Mouse (Mus musculus) telencephalon, adult 2 months (tissue): ENCODE results near the gene Izumo4.

Experiments
- DNase-seq: peaks from one replicate; pipeline ENCODE4 v3.0.0-alpha.2; 2011; ENCODE audit warnings: low read depth, low spot score

Izumo4 gene

DNA sequence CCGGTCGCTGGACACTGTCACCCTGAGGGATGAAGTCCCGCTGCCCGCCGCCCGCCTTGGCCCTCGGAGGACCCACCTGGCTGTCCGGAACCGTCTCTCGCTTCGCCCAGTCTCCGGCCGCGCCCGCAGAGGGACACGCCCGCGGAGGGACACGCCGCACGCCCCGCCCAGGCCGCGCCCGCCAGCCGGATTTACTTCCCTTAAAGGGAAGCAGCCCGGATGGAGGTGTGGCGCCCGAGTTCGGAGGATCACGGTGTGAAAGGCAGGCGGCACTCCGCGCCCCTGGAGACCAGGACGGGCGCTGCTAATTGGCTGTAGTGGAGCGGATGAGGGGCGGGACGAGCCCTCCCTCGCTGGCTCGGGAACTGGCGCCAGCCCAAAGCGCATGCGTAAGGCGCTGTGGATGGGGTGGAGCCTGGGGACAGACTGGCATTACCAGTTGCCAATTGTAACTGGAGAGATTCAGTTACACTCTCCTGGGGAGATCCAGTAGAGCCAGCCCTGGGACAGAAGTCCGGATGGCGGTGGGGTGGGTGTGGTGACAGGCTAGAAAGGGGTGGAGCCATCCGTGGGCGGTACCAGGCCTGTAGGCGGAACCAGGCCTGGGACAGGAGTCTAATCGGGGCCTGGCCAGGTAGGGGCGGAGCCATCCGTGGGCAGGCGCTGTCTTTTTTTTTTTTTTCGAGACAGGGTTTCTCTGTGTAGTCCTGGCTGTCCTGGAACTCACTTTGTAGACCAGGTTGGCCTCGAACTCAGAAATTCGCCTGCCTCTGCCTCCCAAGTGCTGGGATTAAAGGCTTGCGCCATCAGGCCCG is at the start of gene Izumo4, which contains the start of gene Mob3a:
Gene Izumo4 (plus strand): TSS at position 464 of the 815 bp plus-strand sequence.
Gene Mob3a (minus strand): TSS at position 257 of the 815 bp plus-strand sequence.
- DNase-seq, result peak; percentile 99

DNA sequence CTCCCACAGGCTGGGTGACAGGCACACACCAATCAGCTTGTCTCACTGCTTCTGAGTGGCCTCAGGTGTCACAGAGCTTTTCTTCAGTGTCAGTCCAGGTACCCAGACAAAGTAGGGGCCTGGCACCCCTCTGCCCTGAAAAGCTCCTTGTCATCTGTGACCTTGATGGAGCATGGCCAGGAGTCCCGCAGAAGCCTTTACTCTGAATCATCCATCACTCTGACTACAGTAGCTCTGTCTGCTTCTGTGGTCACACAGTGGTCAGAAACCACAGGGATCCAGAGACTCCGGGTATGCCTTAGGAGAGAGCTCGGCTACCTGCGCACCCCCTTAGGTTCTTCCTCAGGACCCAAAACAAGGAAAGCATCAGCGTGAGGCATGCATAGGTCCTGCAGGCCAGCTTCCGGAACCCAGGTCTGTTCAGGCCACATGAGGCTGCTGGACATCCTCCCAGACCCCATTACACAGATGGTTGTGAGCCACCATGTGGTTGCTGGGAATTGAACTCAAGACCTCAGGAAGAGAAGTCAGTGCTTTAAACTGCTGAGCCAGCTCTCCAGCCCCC is 48.7 kb upstream of the Izumo4 start:
- no peak for DNase-seq

DNA sequence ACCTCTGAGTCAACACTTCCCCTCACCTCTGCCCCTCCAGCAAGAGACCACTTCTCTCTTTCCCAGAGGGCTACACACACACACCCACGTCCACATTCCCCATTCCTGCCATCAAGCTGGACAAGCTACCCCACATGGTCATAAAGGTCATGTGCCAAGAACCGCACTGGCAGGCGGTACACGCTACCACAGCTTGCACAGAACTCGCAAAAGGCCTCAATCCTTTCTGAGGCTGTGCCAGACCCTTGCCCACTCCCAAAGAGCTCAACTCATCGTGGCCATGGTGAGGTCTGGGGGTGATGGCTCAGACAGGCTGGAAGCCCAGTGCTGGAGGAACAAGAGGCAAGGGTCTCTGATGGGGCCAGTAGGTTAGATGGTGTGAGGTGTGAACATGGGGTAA is 47.1 kb upstream of the Izumo4 start:
- DNase-seq, result no peak

DNA sequence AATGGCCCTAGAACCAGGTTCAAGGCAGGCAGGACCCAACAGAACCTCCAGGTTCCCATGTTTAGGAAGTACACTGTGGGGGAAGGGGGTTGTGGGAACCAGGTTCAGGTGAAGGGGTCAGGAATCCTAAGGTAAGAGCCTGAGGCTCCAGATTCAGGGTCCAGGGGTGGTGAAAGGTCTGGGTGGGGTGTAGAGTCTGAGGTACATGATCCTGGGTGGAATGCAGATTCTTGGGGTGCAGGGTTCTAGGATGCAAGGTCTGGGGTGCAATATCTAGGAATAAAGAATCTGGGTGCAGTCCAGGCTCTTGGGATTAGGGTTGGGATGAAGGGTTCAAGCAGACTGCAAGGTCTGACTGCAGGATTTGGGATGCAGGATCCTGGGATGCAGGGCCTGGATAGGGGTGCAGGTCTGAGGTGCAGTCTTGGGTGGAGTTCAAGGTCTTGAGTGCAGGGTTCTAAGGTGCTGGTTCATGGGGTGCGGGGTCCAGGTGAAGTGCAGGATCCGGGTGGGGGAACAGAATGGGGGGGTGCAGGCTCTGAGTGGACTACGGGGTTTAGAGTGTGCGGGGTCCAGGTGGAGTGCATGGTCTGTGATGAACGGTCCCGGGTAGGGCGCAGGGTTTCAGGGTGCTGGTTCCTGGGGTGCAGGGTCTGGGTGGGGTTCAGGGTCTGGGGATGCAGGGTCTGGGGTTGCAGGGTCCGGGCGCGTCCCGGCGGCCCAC is 46.4 kb upstream of the Izumo4 start:
- no peak for DNase-seq

DNA sequence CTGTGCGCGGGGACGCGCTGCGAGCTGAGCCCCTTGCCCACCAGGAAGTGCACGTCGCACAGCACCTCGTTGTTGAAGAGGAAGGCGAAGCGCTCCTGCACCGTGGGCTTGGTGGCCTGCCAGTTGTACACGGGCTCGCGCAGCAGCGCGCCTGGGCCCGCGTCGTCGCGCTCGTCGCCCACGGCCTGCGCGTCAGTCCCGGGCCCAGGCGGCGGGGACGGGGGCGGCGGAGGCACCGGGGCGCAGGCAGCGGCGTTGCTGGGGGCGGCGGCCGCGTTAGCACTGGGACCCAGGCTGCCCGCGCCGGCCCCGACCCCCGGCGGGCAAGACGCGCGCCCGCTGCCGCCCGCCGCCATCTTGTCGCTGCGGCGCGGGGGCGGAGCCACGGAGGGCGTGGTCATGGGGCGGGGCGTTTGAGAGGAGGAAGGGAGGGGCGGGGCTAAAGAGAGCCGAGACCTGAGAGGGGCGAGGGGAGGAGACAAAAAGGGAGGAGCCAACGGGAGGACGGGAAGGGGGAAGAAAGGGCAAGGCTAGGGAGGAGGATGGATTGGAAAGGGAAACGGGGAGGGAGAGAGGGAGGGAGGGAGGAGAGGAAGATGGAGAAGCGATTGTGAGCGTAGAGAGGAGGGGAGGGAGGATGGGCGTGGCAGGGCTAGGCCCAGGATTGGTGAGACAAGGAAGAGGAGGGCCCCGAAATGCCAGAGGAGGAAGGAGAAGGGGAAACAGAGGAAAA is 45.7 kb upstream of the Izumo4 start:
- peak; percentile 99 for DNase-seq

DNA sequence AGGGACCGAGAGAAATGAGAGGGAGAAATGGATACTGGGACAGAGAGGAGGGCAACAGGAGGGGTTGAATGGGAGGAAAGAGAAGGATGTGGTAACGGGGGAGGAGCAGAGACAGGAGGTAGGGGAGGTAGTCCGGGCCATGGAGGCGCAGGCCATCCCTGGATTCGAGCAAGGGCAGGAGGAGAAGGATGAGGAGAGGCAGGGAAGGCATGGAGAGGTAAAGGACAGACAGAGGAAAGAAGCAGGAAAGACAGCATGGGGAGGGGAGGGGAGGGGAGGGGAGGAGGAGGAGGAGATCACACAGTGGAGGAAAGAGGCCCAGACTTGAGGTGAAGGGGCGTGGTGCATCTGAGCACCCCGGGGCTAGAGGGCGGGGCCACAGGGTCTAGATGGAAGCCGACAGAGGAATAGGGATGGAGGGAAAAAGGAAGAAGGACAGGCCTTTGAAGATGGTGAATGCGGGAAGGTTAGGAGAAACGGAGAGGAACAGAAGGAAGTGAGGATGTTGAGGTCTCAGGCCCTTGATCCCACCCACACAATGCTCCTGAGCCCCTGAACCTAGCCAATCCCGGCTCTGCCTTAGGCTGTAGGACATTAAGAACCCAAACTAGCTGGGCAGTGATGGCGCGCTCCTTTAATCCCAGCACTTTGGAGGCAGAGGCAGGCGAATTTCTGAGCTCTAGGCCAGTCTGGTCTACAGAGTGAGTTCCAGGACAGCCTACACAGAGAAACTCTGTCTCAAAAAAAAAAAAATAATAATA is 44.9 kb upstream of the Izumo4 start, which contains the start of gene Btbd2:
Gene Btbd2 (minus strand): TSS at position 209 of the 761 bp plus-strand sequence.
- DNase-seq, result no peak

DNA sequence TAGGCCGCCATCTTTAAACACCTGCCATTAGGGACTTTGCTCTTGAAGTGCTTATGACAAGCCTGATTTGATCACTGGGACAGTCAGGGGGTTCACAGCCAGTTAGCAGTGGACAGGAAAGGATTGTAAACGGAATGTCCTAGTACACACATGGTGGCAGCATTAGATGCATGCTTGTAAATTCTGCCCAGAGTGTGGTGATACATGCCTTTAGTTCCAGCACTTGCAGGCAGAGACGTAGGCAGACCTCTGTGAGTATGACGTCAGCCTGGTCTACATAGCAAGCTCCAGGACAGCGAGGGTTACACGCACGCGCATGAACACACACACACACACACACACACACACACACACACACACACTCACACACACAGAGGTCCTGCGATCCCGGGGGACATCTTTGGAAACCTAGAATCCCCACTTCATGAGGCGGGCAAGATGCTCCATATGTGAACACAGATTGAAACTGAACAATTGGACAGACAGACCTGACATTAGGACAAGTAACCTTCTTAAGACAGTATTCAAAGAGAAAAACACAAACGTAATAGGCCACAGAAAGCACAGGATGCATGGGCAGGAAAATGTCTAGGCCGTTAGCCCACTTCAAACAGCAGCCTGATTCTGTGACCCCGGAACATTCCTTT is 43.7 kb upstream of the Izumo4 start:
- no peak for DNase-seq

DNA sequence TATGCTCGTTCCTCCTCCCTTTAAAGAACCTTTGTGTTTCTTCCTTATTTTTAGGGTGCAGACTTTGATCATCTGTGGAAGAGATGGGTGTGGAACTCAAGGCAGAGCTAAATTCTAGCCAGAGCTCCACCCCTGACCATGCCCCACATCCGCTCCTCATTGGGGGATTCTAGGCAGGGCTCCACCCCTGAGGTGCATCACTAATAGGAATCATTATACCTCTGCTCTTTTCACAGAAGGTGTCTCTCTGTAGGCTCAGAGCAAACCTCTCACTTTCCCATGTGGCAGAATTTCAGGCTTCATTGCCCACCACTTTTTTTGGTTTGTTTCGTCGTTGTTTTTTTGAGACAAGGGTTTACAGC is 43.2 kb upstream of the Izumo4 start:
- no peak for DNase-seq

DNA sequence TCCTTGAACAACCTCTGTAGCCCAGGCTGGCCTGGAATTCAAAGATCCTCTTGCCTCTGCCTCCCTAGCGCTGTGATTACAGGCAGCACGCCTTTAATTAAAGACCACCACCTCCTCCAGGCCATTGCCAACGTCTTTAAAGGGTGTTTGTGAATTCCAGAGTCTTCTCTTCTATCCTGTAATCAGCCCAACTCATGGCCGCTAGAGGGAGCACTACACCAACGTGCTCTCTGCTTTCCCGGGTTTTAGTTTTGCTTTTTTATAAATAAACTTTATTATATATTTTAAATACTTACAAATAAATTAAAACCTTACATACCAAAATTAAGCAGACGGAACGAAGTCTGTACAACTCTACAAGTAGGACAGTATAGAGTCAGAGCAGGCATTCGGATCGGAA is 42.8 kb upstream of the Izumo4 start:
- DNase-seq, result no peak

DNA sequence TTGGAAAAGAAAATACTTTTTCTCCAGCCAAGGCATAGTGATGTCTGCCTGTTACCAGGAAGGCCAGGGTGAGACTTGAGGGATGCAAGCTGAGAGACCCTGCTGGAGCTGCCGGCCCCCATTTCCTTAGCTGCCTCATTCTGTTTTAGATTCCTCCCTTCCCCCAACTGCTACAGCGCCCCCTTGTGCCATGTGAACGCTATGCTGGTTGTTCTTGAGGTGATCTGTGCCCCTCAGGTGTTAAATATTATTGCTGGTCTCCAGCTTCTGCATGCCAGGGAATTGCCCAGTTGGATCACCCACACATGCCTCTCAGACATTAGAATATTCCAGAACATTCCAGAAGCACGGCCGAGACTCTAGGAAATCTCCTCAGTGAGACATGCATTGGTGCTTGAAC is 40.8 kb upstream of the Izumo4 start:
- no peak for DNase-seq

DNA sequence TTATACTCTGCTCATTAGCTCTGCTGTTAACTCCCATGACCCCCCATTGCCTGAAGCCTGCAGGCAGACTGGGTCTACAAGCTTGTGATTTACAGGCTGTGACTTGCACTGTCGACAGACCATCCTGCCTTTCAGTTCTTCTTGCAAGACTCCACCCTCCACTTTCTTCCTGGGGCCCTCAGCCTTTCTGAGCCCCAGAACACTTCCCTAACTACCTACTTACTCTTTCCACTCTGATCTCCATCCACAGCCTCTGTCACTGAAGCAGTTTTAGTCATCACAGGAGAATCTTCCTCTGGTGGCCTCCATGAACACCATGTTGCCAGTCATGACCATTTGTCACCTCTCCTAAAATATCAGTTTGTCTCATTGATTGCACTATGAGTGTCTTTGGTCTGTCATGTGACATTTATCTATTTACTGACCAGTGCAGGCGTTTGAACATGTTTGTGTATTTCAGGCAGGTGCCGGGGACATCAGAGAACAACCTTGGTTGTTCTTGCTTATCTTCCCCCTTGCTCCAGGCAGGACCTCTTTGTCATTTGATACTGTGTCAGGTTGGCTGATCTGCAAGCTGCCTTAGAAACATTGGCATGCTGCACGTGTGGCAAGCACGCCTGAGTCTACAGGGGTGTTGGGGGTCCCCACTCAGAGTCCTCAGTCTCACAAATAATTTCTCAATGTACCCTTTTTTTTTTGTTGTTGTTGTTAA is 38.3 kb upstream of the Izumo4 start:
- DNase-seq, result no peak

DNA sequence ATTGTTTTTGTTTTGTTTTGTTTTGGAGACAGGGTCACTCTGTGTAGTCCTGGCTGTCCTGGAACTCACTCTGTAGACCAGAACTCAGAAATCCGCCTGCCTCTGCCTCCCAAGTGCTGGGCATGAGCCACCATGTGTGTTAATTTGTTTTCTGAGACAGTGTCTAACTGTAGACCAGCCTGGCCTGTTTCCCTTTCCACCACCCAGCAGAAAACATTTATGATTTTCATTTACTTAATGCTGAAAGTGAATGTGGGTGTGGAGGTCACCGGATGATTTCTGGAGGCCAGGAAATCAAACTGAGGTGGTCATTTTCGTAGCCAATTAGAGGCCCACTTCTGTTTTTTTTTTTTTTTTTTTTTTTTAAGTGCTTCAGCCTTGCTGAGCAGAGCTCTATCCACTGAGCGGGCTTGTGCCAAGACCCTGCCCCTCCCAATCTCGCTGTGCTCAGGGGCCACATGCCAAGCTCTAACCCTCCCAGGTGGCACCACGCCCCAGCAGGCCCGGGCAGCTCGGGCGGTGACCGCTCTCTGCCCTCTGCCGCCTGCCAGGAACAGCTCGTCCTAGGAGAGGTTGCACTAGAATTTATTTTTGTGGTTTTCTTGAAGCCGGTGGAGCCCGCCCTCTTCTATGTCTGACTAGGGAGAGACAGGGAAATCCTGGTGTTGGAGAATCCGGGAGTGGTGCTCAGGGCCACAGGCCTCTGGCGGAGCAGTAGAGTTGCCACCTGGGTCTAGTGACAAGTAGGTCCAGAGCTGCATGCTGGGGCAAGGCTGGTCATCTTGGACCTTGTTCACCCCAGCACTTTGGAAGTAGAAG is 37.6 kb upstream of the Izumo4 start:
- no peak for DNase-seq

DNA sequence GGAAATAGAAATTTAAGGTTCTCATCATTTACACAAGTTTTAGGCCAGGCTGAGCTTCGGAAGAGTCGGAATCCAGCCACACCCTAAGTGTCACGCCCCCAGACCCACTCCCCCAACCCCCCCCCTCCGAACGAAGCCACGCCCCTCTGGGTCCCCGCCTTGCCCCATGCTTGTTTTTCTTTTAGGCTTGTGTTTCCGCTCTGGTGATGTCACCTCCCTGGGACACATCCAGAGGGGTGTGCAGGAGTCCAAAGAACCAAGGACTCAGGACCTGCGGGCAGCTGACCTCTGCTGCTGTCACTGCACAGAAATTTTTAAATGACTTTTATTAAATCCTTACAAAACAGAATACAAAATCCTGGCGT is 37.0 kb upstream of the Izumo4 start:
- DNase-seq, result no peak

DNA sequence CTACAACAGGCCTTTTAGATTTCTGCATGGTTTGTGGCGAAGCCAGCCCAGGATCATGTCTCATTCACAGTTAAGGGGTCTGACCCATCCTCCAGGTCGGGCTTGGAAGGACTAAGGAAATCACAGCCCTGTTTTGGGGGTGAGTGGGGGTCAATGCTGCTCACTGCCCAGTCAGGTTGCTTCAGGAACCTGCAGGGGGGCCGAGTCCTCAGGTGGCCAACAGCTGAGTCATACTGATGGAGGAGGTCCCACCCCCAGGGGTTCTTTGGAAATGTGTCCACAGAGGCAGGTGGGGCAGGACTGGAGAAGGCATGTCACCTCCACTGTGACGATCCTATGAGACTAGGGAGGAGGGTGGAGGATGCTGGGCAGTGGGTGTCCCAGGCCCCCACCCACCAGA is 36.5 kb upstream of the Izumo4 start:
- DNase-seq, result no peak

DNA sequence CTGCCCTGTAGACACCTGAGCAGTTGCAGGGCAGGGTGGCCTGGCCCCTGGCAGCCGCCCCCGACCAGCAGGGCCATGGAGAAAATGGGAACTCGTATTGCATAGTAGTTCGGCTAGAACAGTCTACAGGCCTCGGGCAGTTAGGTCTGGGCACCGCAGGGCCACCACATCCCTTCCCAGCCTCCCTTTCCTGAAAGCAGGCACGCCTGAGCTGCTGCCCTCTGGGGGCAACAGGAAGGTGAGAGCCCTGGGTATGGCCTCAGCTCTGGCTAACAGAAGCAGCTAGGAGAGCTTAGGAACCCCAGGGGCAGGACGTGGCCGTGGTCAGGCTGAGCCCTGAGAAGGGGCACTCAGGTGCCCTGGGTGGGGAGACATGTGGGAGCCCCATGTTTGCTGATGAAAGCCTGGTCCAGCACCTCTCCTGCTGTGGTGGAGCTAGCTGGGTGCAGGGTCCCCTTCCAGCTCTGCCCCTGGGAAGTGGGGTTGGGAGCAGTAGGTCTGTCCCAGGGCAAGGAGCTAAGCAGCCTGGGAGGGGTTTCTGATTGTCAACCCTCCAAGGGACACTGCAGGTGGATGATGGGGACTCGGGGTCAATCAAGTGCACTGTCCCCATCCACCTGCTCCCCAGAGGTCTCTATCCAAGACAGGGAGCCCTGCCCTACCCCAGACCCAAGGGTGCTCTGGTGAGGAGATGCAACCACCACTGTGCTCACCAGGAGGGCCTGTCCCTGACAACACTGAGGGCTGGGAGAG is 35.8 kb upstream of the Izumo4 start:
- no peak for DNase-seq

DNA sequence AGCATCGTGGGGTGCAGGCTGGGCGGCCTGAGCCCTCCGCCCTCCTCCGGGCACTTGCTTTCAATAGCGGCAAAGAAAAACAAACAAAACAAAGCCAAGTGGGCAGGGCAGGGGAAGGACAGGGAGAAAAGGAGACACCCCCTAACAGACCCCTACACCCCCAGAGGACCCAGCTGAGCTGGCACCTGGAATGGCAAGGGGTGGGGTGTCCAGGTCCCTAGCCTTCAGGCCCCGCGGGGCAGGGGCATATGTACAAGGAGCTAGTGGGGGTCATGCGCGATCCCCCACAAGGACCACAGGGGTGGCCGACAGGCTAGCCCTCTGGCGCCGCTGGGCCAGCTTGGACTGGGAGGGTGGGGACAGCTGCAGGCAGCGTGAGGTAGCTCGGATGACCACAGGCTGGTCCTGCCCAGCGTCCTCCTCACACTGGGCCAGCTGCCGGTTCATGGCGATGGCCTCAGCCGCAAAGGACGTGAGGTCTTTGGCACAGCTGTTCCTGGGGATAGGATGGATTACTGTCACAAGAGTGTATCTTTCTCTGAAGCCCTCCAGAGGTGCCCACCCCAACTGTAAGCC is 35.1 kb upstream of the Izumo4 start:
- no peak for DNase-seq

DNA sequence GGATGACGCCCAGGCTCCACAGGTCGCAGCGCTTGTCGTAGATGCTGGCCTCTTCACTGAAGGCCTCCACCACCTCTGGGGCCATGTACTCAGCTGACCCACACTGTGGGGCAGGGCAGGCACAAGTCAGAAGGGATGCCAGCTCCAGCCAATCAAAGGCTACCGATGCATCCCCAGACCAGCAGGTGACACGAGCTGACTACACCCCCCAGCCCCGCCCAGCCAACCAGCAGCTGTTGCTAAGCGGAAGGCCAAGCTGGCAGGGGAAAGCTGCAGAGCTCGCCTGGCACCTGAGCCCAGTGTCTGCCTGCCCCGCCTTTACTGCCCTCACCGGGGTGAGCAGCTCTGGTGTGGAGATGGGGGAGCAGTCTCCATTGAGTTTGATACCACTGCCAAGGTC is 33.4 kb upstream of the Izumo4 start:
- no peak for DNase-seq

DNA sequence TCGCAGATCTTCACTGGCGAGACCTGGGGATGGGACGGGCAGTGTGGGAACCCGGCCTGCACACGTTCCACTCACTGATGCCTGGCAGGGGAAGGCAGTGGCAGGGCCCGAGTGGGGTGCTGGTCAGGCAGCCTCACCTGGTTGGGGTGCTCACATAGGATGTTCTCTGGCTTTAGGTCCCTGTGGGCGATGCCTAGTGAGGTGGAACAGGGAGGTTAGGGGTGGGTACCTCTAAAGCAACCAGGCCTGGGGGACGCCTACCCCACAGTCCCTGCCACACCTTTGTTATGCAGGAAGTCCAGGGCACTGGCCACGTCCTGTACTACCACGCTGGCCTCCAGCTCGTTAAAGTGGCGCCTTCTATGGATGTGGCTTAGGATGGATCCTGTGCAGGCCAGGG is 33.0 kb upstream of the Izumo4 start:
- no peak for DNase-seq
